Mouse (Mus musculus) cerebellum, adult 2 months (tissue): Measurements from ENCODE around the gene Wfikkn1. TPM values are rescaled to one million over a fixed set of nuclear protein-coding genes. Genes with fewer than 3 reads are reported as not detected.
A peak's percentile ranks its signal among the peaks of the same experiment; 100 is the strongest.

Experiments
- DNase-seq, 2 experiments: peaks; one replicate each; pipeline ENCODE4 v3.0.0; 2021
- H3K27ac ChIP-seq: fragments of 200-500 bp; 2 replicates; pipeline ENCODE4 v1.5.1; 2012; ENCODE audit warnings: low read length, control low read depth, inconsistent platforms; ENCODE audit not compliant: insufficient read depth
- H3K27me3 ChIP-seq: fragments of 200-500 bp; 2 replicates; pipeline ENCODE4 v1.6.1; 2012; ENCODE audit warnings: inconsistent platforms, mild to moderate bottlenecking, low read length, moderate library complexity; ENCODE audit not compliant: control insufficient read depth, insufficient read depth
- H3K4me1 ChIP-seq: fragments of 200-500 bp; 2 replicates; pipeline ENCODE4 v1.6.1; 2011; ENCODE audit warnings: low read length; ENCODE audit not compliant: control insufficient read depth, insufficient read depth
- H3K4me3 ChIP-seq: fragments of 200-500 bp; replicated peaks from 2 replicates; pipeline ENCODE3; 2011; ENCODE audit warnings: mild to moderate bottlenecking, low read depth, low read length, control low read depth; ENCODE audit not compliant: insufficient read depth
- CTCF ChIP-seq: fragments of 200-500 bp; IDR thresholded peaks from 2 replicates; pipeline ENCODE4 v1.5.1; 2011; ENCODE audit warnings: low read depth, mild to moderate bottlenecking, control low read depth, low read length, moderate library complexity, borderline replicate concordance; ENCODE audit not compliant: insufficient read depth
- POLR2A ChIP-seq: fragments of 200-500 bp; IDR thresholded peaks from 2 replicates; pipeline ENCODE4 v1.6.1; 2011; ENCODE audit warnings: low read length, control low read depth, borderline replicate concordance; ENCODE audit not compliant: insufficient read depth
- WGBS: fragments of 180-500 bp; shearing (Covaris S2); methylation state at CpG from one replicate; pipeline ENCODE4 v1.1.7; 2018; 5-methylcytosine and 5-hydroxymethylcytosine counted together
- polyA plus RNA-seq: library from polyadenylated mRNA; depleted of rRNA; stranded (reverse); fragments of >200 nt; gene quantifications from 2 replicates; pipeline ENCODE4 v1.2.3, GENCODE M21; 2012

Gene Wfikkn1
- polyA plus RNA-seq, 1 experiment = 1.1 TPM

DNA sequence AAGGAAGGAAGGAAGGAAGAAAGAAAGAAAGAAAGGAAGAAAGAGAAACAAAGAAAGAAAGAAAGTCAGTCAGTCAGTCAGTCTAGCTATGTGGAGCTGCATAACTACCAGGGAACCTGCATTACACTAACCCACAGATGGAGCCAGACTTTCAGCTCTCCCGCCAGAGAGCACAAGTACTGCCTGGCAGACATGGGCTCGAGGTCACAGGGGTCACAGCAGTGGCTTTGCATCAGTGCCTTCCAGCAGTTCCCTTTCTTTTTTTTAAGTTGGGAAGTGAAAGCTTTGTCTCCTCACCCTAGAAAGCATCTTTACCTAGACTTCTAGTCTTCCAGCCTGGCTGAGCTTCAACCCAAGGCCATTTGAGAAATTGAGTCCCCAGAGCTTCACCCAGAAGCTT lies 14.8 kb upstream of the Wfikkn1 start:
- TF ChIP-seq POLR2A = no peak
- WGBS = 22% methylated on average over 2 of the region's 2 CpGs
- DNase-seq = no peak
- Histone ChIP-seq H3K4me3 (no peak overlapping the region), H3K4me1 (peaks cover 25% of the 10 kb centered on the region), H3K27me3 (no peaks in the 10 kb centered on the region), H3K27ac (peak overlapping the region; percentile 41)

DNA sequence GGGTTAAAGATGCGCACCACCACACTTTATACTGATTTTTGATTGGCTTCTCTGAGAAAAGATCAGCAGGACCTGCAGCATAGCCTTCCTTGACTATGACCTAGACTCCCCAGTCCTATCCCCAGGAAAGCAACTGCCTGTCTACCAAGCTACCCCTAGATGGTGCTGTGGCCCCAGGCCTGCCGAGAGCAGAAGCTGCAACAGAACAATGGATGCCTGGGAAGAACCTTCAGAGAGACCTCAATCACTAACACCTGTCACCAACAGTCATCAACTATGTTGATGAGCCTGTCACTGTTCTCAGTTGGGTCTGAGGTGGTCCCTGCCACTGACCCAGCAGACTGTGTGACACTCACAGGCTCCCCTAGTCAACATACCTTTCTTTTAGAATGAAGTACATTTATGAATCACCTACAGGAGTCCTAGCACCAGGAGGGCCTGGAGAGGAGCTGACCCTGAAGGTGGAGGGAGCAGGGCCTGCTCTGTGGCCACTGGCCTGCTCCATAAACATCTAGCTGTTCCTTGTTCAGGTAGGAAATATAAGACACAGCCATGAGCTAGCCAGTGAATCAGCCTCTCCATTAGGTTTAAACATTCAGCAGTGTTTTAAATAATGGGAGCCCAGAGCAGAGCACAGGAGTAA lies 13.4 kb upstream of the Wfikkn1 start:
- peak; percentile 82 to 83 for DNase-seq
- H3K4me1 ChIP-seq = peaks cover 25% of the 10 kb centered on the region
- H3K27me3 ChIP-seq = no peaks in the 10 kb centered on the region
- H3K27ac ChIP-seq = 0 out of 2 replicates have a peak overlapping the region, but pooled peaks have one; percentile 14
- 34% methylated on average over 2 of the region's 2 CpGs for WGBS
- no peak for TF ChIP-seq POLR2A
- TF ChIP-seq CTCF = peak; percentile 98
- no peak overlapping the region for H3K4me3 ChIP-seq

DNA sequence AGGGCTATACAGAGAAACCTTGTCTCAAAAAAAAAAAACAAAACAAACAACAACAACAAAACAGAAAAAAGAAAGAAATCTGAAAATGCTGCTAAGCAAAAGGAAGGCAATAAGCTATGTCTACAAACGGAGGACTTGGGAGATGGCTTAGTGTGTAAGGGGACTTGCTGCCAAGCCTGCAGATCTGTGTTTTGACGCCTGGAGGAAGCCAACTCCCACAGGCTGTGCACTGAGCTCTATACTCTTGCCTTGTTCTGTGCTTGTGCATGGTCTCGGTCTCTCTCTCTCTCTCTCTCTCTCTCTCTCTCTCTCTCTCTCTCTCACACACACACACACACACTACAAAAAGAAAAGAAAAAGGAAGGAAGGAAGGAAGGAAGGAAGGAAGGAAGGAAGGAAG lies 8.2 kb upstream of the Wfikkn1 start:
- Histone ChIP-seq H3K4me1 (no peaks in the 10 kb centered on the region), H3K27me3 (no peaks in the 10 kb centered on the region), H3K4me3 (no peak overlapping the region), H3K27ac (no peak overlapping the region)
- TF ChIP-seq POLR2A = no peak
- no peak for TF ChIP-seq CTCF
- DNase-seq = no peak
- 37% methylated on average over 3 of the region's 3 CpGs for WGBS

DNA sequence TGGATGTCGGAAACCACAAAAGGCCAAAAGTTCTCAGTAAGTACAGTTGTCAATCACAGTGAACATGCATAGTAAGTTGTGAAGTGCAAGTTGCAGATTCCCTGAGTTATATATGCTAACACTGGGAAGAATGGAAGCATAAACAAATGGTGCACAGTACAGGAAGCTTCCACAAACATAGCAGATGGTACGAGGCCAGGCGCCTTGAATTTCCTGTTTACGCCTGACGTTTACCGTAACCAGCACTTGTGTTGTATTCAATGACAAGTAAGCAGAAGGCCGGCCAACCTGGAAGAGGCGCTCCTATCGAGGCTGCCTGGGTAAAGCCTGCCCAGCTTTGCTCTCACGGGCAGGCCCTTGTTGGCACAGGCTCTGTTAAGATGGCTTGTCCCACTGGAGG lies 6.8 kb upstream of the Wfikkn1 start:
- DNase-seq = no peak
- H3K27ac ChIP-seq = no peak overlapping the region
- H3K4me1 ChIP-seq = no peaks in the 10 kb centered on the region
- no peak overlapping the region for H3K4me3 ChIP-seq
- no peaks in the 10 kb centered on the region for H3K27me3 ChIP-seq
- TF ChIP-seq POLR2A (no peak), CTCF (no peak)
- WGBS = 65% methylated on average over 10 of the region's 10 CpGs

DNA sequence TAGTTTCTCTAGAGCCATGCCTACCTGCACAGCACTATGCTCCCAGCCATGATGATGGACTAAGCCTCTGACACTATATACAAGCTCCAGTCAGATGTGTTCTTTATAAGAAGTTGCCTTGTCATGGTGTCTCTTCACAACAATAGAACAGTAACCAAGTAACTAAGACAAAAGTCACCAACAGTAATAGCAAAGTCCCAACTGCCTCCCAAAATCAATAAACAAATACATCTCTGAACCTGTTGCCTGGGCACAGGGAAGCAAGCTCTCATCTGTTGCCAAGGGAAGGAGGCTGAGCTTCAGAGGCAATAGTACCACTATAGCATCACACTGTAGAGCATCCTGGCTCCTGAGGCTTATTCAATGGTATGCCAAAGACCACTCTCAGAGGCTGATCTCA lies 6.1 kb upstream of the Wfikkn1 start:
- TF ChIP-seq POLR2A (no peak), CTCF (no peak)
- Histone ChIP-seq H3K27me3 (no peaks in the 10 kb centered on the region), H3K27ac (no peak overlapping the region), H3K4me3 (no peak overlapping the region), H3K4me1 (no peaks in the 10 kb centered on the region)
- no peak for DNase-seq

DNA sequence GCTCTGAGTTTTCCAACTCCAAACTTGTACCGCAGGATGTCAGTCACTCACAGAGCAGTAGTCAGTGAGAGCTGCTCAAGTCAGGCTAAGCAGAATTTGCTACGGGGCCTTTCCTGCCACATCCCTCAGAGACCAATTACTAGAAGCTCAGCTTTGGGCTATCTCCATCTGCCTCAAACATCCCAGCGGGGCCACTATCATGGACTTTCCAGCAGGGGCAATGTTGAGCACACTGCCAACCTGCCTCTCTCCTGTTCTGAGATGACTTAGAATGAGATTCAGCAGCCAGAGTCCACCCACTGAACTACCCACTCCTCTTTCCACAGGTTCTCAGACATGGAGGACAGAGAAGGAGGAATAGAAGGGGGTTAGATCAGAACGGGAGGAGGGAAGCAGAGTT lies 5.0 kb upstream of the Wfikkn1 start:
- peaks cover 6% of the 10 kb centered on the region for H3K4me1 ChIP-seq
- no peak overlapping the region for H3K27ac ChIP-seq
- no peak for DNase-seq
- 42% methylated on average over 4 of the region's 4 CpGs for WGBS
- TF ChIP-seq CTCF (peak; percentile 45; the same call in 1 of the 2 replicates), POLR2A (no peak)
- no peaks in the 10 kb centered on the region for H3K27me3 ChIP-seq
- H3K4me3 ChIP-seq = no peak overlapping the region

DNA sequence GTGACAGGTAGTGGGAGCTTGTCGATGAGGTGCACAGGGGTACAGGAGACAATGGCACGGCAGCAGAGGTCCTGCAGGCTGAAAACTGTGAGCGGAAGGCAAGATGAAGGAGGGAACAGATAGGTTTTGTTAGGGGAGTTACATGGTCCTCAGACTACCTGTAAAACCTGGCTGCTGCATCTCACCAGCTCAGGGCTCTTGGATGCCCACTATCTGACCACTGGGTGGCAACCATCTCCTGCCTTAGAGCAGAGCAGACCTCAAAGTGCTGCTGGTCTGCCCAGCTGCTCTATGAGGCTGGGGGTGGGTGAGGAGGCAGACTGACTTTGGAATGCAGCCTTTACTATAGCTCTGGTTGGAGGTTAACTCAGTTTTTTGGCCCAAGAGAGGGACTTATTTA lies 3.2 kb upstream of the Wfikkn1 start:
- H3K27ac ChIP-seq = no peak overlapping the region
- H3K4me3 ChIP-seq = no peak overlapping the region
- H3K27me3 ChIP-seq = no peaks in the 10 kb centered on the region
- no peak for DNase-seq
- TF ChIP-seq POLR2A = no peak
- peak; percentile 26; the same call in 1 of the 2 replicates for TF ChIP-seq CTCF
- WGBS = 92% methylated on average over 3 of the region's 3 CpGs
- peaks cover 16% of the 10 kb centered on the region for H3K4me1 ChIP-seq

DNA sequence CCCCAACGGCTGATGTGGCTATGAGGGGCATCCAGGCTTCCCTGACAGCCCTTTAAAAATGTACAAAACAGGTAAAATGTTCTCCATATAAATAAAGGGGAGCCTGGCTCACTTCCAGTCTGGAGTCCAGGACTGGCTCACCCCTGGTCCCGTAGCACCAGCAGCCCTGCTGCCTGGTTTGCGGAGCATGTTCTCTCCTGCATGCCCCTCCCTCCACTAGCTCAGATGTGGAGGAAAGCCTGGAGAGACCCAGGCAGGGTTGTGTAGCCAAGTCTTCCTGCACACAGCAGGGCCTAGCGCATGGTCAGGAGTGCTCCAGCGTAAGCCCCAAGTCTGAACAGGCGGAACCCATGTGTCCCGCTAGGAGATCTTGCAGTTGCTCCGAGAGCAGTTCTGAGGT lies 2.6 kb upstream of the Wfikkn1 start:
- no peaks in the 10 kb centered on the region for H3K27me3 ChIP-seq
- TF ChIP-seq CTCF (no peak), POLR2A (no peak)
- no peak overlapping the region for H3K27ac ChIP-seq
- peaks cover 16% of the 10 kb centered on the region for H3K4me1 ChIP-seq
- H3K4me3 ChIP-seq = no peak overlapping the region
- no peak for DNase-seq
- WGBS = 68% methylated on average over 8 of the region's 8 CpGs

DNA sequence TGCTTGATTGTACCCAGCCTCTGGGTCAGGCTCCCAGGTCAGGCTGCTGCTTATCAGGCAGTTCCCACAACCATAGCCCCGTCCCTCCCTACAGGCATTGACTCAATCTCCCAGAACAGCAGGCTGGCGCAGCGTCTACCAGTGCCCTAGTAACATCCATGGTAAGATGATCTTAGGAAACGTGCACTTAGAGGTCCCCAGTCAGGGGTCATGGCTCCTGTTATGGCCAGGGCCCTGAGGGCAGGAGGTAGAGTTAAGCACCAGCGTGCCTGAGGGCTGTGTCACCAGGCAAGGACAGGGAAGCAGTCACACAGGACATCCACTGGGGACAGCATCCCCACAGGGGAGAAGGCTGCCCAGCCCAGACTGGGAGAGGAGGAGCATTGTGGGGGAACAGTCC lies 1.6 kb upstream of the Wfikkn1 start:
- Histone ChIP-seq H3K27ac (no peak overlapping the region), H3K27me3 (no peaks in the 10 kb centered on the region), H3K4me3 (no peak overlapping the region), H3K4me1 (peaks cover 16% of the 10 kb centered on the region)
- peak in 1 of 2 experiments; percentile 39 for DNase-seq
- 43% methylated on average over 5 of the region's 5 CpGs for WGBS
- TF ChIP-seq POLR2A = no peak
- no peak for TF ChIP-seq CTCF
